Mouse (Mus musculus) intestine, embryonic 15.5 days (tissue): ENCODE data around the gene Ubash3a. TPM values are rescaled to one million over a fixed set of nuclear protein-coding genes. Genes with fewer than 3 reads are reported as not detected.
A peak's percentile ranks its signal among the peaks of the same experiment; 100 is the strongest.

Experiments used
- ATAC-seq: fragments of 200-750 bp; cut with Nextera tagmentation; 2 replicates; pipeline ENCODE4 v1.8.0; 2017; ENCODE audit warnings: moderate TSS enrichment, moderate library complexity
- H3K27ac ChIP-seq: fragments of 300-500 bp; sonication (generic); 2 replicates; pipeline ENCODE4 v1.5.1; 2015; ENCODE audit warnings: mild to moderate bottlenecking, inconsistent platforms
- H3K27me3 ChIP-seq: fragments of 300-500 bp; sonication (generic); replicated peaks from 2 replicates; pipeline ENCODE4 v1.6.1; 2015; ENCODE audit warnings: inconsistent platforms
- H3K36me3 ChIP-seq: fragments of 300-500 bp; sonication (generic); 2 replicates; pipeline ENCODE4 v1.6.1; 2015; ENCODE audit warnings: inconsistent platforms
- H3K4me1 ChIP-seq: fragments of 300-500 bp; sonication (generic); replicated peaks from 2 replicates; pipeline ENCODE4 v1.6.1; 2015; ENCODE audit warnings: inconsistent platforms
- H3K4me2 ChIP-seq: fragments of 300-500 bp; sonication (generic); replicated peaks from 2 replicates; pipeline ENCODE4 v1.6.1; 2015; ENCODE audit warnings: mild to moderate bottlenecking, inconsistent platforms
- H3K4me3 ChIP-seq: fragments of 300-500 bp; sonication (generic); replicated peaks from 2 replicates; pipeline ENCODE4 v1.5.1; 2015; ENCODE audit warnings: inconsistent platforms
- H3K9ac ChIP-seq: fragments of 300-500 bp; sonication (generic); 2 replicates; pipeline ENCODE4 v1.6.1; 2015; ENCODE audit warnings: inconsistent platforms
- H3K9me3 ChIP-seq: fragments of 300-500 bp; sonication (generic); 2 replicates; pipeline ENCODE4 v1.6.1; 2016; ENCODE audit warnings: inconsistent platforms
- WGBS: fragments of 180-500 bp; shearing (Covaris S2); methylation state at CpG from one replicate; pipeline ENCODE4 v1.1.7; 2015; 5-methylcytosine and 5-hydroxymethylcytosine counted together
- polyA plus RNA-seq: library from polyadenylated mRNA; unstranded; fragments of >200 nt; fragmentation: Nextera tagmentation; extraction: Ambion mirVana; gene quantifications from 2 replicates; pipeline ENCODE4 v1.2.1, GENCODE M21; 2015

The Ubash3a gene
- polyA plus RNA-seq, 1 experiment from 2014 or later = 0.20 TPM

DNA sequence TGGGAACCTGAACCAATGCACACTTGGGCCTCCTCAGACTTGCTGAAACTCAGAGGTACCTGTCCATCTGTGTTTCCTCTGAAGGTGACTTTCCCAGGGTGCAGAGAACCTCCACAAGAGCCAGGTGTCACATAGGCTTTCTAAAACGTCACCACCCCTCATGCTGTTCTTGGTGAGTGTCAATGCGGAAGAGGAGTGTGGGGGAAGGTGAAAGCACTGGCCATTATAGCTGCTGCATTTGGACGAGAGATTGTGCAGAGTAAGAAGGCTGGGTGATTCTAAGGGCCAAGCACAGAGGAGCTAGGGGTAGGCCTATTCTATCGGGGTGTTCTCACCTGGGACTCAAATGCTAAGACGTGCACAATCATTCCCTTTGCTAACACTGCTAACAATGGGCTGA is 46.3 kb downstream of the Ubash3a start:
- H3K9ac ChIP-seq = no peak overlapping the region; the same call in 1 of the 2 replicates
- WGBS = 68% methylated on average over 5 of the region's 5 CpGs
- 0 out of 2 replicates have a peak, but pooled peaks cover 3% of the 10 kb centered on the region for H3K4me1 ChIP-seq
- no peaks in the 10 kb centered on the region for H3K9me3 ChIP-seq
- H3K36me3 ChIP-seq = no peaks in the 10 kb centered on the region
- H3K27ac ChIP-seq = no peak overlapping the region
- no peak overlapping the region for H3K4me2 ChIP-seq
- ATAC-seq = no peak
- no peak overlapping the region for H3K4me3 ChIP-seq
- H3K27me3 ChIP-seq = no peaks in the 10 kb centered on the region

DNA sequence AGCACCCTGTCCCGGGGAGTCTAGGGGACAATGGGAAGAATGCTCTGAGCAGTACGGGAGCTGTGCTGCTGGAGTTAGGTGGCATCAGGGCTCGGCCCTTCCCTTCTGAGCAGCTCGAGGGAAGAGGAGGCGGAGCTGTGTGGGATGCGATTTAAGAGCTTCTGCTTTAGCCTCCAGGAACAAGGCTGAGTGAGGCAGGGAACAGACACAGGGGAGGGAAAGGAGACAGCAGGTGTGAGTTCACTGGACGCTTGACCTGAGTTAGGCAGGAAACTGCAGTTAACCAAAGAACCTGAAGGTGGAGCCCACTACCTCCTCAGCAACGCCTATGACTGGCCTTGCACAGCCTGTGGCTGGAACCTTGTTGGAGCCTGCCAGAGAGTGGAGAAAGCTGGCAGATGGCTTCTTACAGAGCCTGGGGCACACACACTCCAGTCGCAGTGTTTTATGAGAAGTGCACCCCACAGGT is 46.8 kb downstream of the Ubash3a start:
- Histone ChIP-seq H3K27ac (no peak overlapping the region), H3K4me1 (0 out of 2 replicates have a peak, but pooled peaks cover 3% of the 10 kb centered on the region), H3K9me3 (no peaks in the 10 kb centered on the region), H3K27me3 (no peaks in the 10 kb centered on the region), H3K9ac (no peak overlapping the region; the same call in 1 of the 2 replicates), H3K4me3 (no peak overlapping the region), H3K4me2 (no peak overlapping the region), H3K36me3 (no peaks in the 10 kb centered on the region)
- peak; percentile 86 for ATAC-seq
- 12% methylated on average over 9 of the region's 9 CpGs for WGBS

DNA sequence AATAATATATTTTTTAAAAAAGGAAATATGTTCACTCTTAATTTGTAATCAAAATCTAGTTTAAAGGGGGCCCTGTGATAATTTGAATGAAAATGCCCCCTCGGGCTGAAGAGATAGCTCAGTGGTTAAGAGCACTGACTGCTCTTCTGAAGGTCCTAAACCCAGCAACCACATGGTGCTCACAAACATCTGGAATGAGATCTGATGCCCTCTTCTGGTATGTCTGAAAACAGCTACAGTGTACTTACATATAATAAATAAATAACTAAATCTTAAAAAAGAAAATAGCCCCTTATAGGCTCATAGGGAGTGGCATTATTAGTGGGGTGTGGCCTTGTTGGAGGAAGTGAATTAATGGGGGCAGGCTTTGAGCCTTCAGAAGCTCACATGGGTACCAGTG is 49.5 kb downstream of the Ubash3a start:
- Histone ChIP-seq H3K9ac (no peak overlapping the region), H3K4me2 (no peak overlapping the region), H3K4me3 (no peak overlapping the region), H3K36me3 (no peaks in the 10 kb centered on the region), H3K9me3 (no peaks in the 10 kb centered on the region), H3K27me3 (no peaks in the 10 kb centered on the region), H3K27ac (no peak overlapping the region), H3K4me1 (0 out of 2 replicates have a peak, but pooled peaks cover 3% of the 10 kb centered on the region)
- ATAC-seq = no peak
- WGBS = 94% methylated on average over 1 of the region's 1 CpGs

DNA sequence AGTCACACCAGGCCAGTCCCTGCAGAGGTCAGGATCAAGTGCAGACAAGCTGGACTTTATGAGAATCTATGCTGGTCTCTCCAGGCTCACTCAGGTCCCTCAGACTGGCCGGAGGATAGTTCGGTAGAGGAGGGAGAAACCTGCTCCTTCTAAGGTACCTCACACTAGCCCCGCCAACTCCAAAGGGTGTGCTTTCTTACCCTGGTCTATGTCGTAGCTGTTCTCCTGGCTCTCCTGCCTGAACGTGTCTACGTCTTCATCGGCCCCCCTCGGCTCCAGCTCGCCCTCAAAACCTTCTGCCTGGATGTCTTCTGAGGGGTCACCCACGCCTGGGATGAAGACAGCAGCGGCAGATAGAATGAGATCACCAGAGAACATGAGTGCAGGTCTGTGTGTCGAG is 50.2 kb downstream of the Ubash3a start:
- Histone ChIP-seq H3K36me3 (no peaks in the 10 kb centered on the region), H3K4me3 (no peak overlapping the region), H3K9ac (no peak overlapping the region), H3K27me3 (no peaks in the 10 kb centered on the region), H3K9me3 (no peaks in the 10 kb centered on the region), H3K4me1 (0 out of 2 replicates have a peak, but pooled peaks cover 3% of the 10 kb centered on the region), H3K4me2 (no peak overlapping the region), H3K27ac (no peak overlapping the region)
- no peak for ATAC-seq
- 89% methylated on average over 12 of the region's 12 CpGs for WGBS

DNA sequence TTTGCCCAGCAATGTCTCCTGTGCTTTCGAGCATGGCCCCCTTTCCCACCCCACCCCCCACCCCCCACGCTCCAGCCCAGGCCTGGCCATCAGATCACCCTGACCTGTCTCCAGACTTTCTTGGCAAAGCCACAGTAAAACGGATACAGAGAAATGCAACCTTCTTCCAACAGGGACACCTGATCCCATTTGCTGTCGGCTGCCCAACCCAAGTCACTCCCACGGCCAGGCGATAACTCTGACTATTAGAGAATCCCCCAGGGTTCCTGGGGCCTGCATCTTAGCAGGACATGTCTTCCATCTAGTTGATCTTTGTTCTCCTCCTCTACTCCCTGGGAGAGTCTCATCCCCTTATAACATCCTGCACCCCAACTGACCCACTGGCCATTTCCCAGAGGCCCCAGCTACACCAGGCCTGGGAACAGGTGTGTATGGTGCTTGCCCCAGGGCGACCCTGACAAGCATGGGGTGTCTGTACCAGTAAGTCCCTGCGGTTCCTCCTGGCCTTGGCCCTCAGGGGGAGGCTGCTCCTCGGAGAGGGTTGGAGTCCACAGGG is 50.7 kb downstream of the Ubash3a start:
- ATAC-seq = no peak
- Histone ChIP-seq H3K9me3 (no peaks in the 10 kb centered on the region), H3K9ac (no peak overlapping the region), H3K27ac (no peak overlapping the region), H3K4me1 (0 out of 2 replicates have a peak, but pooled peaks cover 3% of the 10 kb centered on the region), H3K4me3 (no peak overlapping the region), H3K27me3 (no peaks in the 10 kb centered on the region), H3K4me2 (no peak overlapping the region), H3K36me3 (no peaks in the 10 kb centered on the region)
- WGBS = 84% methylated on average over 9 of the region's 9 CpGs

DNA sequence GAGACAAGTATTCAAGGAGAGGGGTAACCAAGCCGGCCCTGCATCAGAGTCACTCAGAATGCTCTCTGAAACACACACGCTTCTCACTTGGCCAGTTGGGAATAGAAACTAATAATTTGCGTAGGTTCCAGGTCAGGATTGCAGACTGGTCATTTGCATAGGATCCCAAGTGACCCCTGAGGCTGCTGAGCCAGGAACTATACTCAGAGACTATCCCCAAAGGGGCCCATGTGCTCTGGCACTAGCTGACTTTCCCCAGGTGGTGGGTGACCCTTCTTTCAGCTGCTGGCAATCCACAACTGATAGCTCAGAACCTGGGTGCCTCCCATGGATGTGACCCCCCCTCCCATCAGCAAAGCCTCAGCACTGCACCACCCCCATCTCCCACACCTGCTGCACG is 51.5 kb downstream of the Ubash3a start:
- WGBS = 76% methylated on average over 4 of the region's 4 CpGs
- Histone ChIP-seq H3K4me2 (no peak overlapping the region), H3K27ac (no peak overlapping the region), H3K9ac (no peak overlapping the region), H3K4me3 (no peak overlapping the region), H3K36me3 (no peaks in the 10 kb centered on the region), H3K4me1 (0 out of 2 replicates have a peak, but pooled peaks cover 3% of the 10 kb centered on the region), H3K9me3 (no peaks in the 10 kb centered on the region), H3K27me3 (no peaks in the 10 kb centered on the region)
- ATAC-seq = no peak

DNA sequence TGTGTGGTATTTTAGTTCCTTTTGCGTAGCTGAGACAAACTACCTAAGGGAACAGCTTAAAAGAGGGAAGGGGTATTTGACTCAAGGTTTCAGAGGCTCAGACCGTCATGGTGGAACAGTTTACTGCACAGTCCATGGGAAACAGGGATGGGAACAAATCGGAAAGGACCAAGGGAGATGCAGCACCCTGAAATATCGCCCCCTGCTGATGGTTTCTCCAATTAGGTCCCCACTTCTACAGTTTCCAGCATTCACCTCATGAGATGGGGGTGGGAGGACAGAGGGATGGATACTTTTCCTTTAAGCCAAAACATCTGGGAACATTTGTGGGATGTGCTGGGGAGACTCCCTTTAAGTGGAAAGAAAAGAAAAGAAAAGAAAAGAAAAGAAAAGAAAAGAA is 52.2 kb downstream of the Ubash3a start:
- Histone ChIP-seq H3K27ac (no peak overlapping the region), H3K27me3 (no peaks in the 10 kb centered on the region), H3K9ac (no peak overlapping the region), H3K4me3 (no peak overlapping the region), H3K4me1 (0 out of 2 replicates have a peak, but pooled peaks cover 1% of the 10 kb centered on the region), H3K4me2 (no peak overlapping the region), H3K36me3 (no peaks in the 10 kb centered on the region), H3K9me3 (no peaks in the 10 kb centered on the region)
- ATAC-seq = no peak
- 70% methylated on average over 4 of the region's 4 CpGs for WGBS

DNA sequence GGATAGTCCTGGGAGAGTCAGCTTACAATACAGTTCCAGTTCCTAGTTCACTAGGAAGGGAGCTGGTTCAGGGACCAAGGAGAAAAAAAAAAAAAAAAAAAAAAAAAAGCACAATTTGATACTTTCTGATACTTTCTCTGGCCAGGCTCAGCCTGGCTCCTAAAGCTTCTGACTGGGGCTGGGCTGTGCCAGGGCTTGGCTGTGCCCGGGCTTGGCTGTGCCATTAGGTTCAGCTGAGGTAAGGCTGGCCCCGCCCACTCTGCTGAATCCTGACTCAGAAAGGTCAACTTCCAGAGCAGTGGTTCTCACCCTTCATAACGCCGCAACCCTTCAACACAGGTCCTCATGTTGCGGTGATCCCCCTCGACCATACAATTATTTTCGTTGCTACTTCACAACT is 52.8 kb downstream of the Ubash3a start:
- Histone ChIP-seq H3K4me2 (no peak overlapping the region), H3K27ac (no peak overlapping the region), H3K36me3 (no peaks in the 10 kb centered on the region), H3K4me1 (peaks cover 5% of the 10 kb centered on the region; the same call in 1 of the 2 replicates), H3K9ac (no peak overlapping the region), H3K27me3 (no peaks in the 10 kb centered on the region), H3K4me3 (no peak overlapping the region), H3K9me3 (no peaks in the 10 kb centered on the region)
- 77% methylated on average over 7 of the region's 7 CpGs for WGBS
- ATAC-seq = no peak

DNA sequence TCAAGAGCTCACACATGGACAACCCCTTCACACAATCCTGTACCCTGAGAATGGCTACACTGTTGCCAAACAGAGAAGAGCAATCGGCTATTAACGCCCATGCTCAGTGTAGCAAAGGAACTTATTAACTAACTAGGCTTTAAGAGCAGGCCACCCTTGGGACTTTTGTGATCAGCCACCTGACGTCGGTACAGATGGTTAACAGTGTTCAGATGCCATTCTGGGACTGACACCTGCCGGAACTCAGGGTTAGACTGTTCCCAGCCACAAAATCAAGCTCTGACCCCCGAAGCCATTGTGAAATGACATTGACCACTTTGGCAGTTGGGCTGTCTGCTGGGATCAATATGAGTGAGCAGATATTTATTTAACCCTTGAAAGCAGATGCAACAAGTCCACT is 53.7 kb downstream of the Ubash3a start:
- Histone ChIP-seq H3K27me3 (no peaks in the 10 kb centered on the region), H3K4me2 (no peak overlapping the region), H3K27ac (no peak overlapping the region), H3K9ac (no peak overlapping the region), H3K4me3 (no peak overlapping the region), H3K36me3 (no peaks in the 10 kb centered on the region), H3K9me3 (no peaks in the 10 kb centered on the region), H3K4me1 (peaks cover 5% of the 10 kb centered on the region; the same call in 1 of the 2 replicates)
- 83% methylated on average over 6 of the region's 6 CpGs for WGBS
- ATAC-seq = no peak

DNA sequence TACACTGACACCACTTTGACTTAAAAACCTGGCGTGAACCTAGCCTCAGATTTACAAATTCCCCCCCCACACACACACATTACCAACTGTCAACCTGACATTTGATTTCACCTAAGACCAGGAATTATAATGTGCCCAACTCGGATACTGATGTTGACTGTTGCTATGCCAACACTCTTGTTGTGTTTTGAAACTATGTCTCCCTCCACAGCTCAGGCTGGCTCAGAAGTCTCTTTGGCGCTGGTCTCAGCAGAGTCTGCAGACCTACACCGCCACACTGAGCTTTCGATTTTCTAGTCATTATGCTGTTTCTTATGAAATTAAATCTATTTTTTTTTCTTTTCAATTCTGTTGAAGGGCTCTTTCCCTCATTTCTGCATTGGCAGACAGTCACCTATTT is 55.0 kb downstream of the Ubash3a start:
- no peaks in the 10 kb centered on the region for H3K27me3 ChIP-seq
- H3K9me3 ChIP-seq = no peaks in the 10 kb centered on the region
- no peak overlapping the region for H3K9ac ChIP-seq
- WGBS = 63% methylated on average over 5 of the region's 5 CpGs
- H3K27ac ChIP-seq = no peak overlapping the region
- no peaks in the 10 kb centered on the region for H3K36me3 ChIP-seq
- no peak for ATAC-seq
- no peak overlapping the region for H3K4me2 ChIP-seq
- H3K4me3 ChIP-seq = no peak overlapping the region
- peaks cover 5% of the 10 kb centered on the region; the same call in 1 of the 2 replicates for H3K4me1 ChIP-seq

DNA sequence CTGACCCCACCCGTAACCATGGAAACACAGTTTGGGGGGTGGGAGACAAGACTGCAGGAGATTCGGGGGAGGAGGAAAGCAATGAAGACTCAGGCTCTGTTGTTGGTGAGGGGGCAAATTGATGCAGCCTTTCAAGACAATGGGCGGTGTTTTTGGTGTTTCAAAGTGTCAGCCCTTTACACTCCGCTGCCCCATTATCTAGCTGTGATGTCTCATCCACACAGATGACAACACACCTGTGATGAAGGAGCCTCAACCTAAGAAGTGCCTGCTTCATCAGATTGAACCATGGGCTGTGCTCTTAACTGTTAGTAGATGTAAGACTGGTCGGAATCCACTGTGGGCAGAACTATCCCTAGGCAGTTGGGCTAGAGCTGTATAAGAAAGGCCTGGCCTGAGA is 56.1 kb downstream of the Ubash3a start:
- H3K36me3 ChIP-seq = no peaks in the 10 kb centered on the region
- ATAC-seq = no peak
- H3K4me2 ChIP-seq = no peak overlapping the region
- no peak overlapping the region for H3K4me3 ChIP-seq
- peaks cover 5% of the 10 kb centered on the region; the same call in 1 of the 2 replicates for H3K4me1 ChIP-seq
- no peak overlapping the region for H3K9ac ChIP-seq
- H3K9me3 ChIP-seq = no peaks in the 10 kb centered on the region
- 88% methylated on average over 5 of the region's 5 CpGs for WGBS
- H3K27me3 ChIP-seq = no peaks in the 10 kb centered on the region
- H3K27ac ChIP-seq = no peak overlapping the region

DNA sequence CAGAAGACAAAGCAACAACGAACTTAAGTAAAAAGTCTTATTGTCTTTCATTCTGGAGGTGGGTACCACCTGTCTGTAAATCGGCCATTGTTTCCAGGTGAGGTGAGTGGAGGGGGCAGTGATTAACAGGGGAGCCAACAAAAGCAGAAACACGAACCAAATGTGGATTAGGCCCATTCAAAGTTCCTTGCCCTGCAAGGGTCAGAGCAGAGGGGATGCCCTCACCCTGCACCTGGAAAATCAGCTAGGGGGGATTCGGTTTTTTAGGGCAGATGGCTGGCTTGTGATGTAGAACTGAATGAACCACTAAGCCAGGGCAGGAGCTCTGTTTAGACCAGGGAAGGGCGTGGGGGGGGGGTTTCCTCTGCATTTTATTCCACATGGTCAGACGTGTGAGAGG is 56.7 kb downstream of the Ubash3a start:
- Histone ChIP-seq H3K9me3 (no peaks in the 10 kb centered on the region), H3K27me3 (no peaks in the 10 kb centered on the region), H3K36me3 (no peaks in the 10 kb centered on the region), H3K9ac (no peak overlapping the region), H3K4me3 (no peak overlapping the region), H3K27ac (no peak overlapping the region), H3K4me2 (no peak overlapping the region), H3K4me1 (peaks cover 5% of the 10 kb centered on the region; the same call in 1 of the 2 replicates)
- 60% methylated on average over 6 of the region's 6 CpGs for WGBS
- no peak for ATAC-seq

DNA sequence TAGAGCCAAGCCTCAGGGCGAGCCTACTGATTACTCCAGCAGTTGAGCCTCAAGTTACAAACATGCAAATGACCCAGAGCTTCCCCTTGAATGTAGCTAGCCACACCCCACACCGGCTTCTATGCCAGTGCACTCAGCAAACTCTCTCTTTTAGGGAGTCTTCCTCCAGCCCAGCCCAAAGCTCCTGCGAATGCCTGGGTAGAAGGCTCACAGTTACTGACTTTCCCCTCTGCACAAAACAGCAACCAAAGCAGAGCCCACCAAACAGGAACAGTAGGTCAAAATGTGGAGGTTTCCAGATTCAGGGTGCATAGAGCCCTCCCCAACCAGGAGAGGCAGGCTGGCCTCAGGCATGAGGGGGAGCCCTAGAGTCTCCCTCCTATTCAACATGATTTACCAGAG is 57.5 kb downstream of the Ubash3a start:
- Histone ChIP-seq H3K9me3 (no peaks in the 10 kb centered on the region), H3K4me3 (no peak overlapping the region), H3K36me3 (no peaks in the 10 kb centered on the region), H3K4me2 (no peak overlapping the region), H3K9ac (no peak overlapping the region), H3K27me3 (no peaks in the 10 kb centered on the region), H3K4me1 (peaks cover 5% of the 10 kb centered on the region; the same call in 1 of the 2 replicates), H3K27ac (no peak overlapping the region)
- 0 out of 2 replicates have a peak, but pooled peaks have one; percentile 36 for ATAC-seq
- 16% methylated on average over 3 of the region's 3 CpGs for WGBS
